Mouse (Mus musculus) spleen, postnatal 10 days (tissue): ENCODE data around the gene Rbms1.

ENCODE experiments used
- DNase-seq, 2 experiments: peaks; one replicate each; pipeline ENCODE4 v3.0.0; 2021 to 2022; ENCODE audit warnings: low spot score in 2 of 2

The Rbms1 gene

GRCm38 (mm10) chr2:60766420-60766819 lies 196.6 kb downstream of the Rbms1 start:
- DNase-seq, result no peak

- DNase-seq, result no peak
These were observed 206.8 kb downstream of the Rbms1 start for GRCm38 (mm10) chr2:60756218-60756617.

- no peak for DNase-seq
These were observed 207.9 kb downstream of the Rbms1 start for GRCm38 (mm10) chr2:60755101-60755500.

GRCm38 (mm10) chr2:60751274-60751673 lies 211.7 kb downstream of the Rbms1 start:
- DNase-seq, result no peak

GRCm38 (mm10) chr2:60750591-60750990 lies 212.4 kb downstream of the Rbms1 start:
- no peak for DNase-seq

- no peak for DNase-seq
These were observed 214.4 kb downstream of the Rbms1 start for GRCm38 (mm10) chr2:60748585-60748984.

- DNase-seq, result no peak
These were observed 215.4 kb downstream of the Rbms1 start for GRCm38 (mm10) chr2:60747590-60747989.

GRCm38 (mm10) chr2:60744674-60745073 lies 218.3 kb downstream of the Rbms1 start:
- DNase-seq, result no peak

- DNase-seq, result no peak
These were observed 223.4 kb downstream of the Rbms1 start for GRCm38 (mm10) chr2:60739389-60740137.

GRCm38 (mm10) chr2:60730929-60731328 lies 232.1 kb downstream of the Rbms1 start:
- DNase-seq, result no peak

GRCm38 (mm10) chr2:60730024-60730423 lies 233.0 kb downstream of the Rbms1 start:
- no peak for DNase-seq

GRCm38 (mm10) chr2:60728902-60729585 lies 233.9 kb downstream of the Rbms1 start:
- DNase-seq, result no peak

GRCm38 (mm10) chr2:60724660-60725059 lies 238.3 kb downstream of the Rbms1 start:
- DNase-seq, result no peak

GRCm38 (mm10) chr2:60722967-60723366 lies 240.0 kb downstream of the Rbms1 start:
- DNase-seq, result no peak

- DNase-seq, result no peak
These were observed 240.5 kb downstream of the Rbms1 start, which contains the start of gene Itgb6 for GRCm38 (mm10) chr2:60722514-60722913. Itgb6 (minus strand) TSS chr2:60722643.

GRCm38 (mm10) chr2:60720906-60721305 lies 242.1 kb downstream of the Rbms1 start:
- DNase-seq, result peak in 1 of 2 experiments; percentile 19

GRCm38 (mm10) chr2:60720205-60720604 lies 242.8 kb downstream of the Rbms1 start:
- no peak for DNase-seq

GRCm38 (mm10) chr2:60717348-60717747 lies 245.6 kb downstream of the Rbms1 start:
- peak in 1 of 2 experiments; percentile 34 for DNase-seq

- DNase-seq, result no peak
These were observed 246.4 kb downstream of the Rbms1 start for GRCm38 (mm10) chr2:60716549-60716948.

GRCm38 (mm10) chr2:60715771-60716170 lies 247.2 kb downstream of the Rbms1 start:
- DNase-seq, result no peak

GRCm38 (mm10) chr2:60714971-60715502 lies 248.0 kb downstream of the Rbms1 start:
- no peak for DNase-seq

- no peak for DNase-seq
These were observed 248.5 kb downstream of the Rbms1 start for GRCm38 (mm10) chr2:60714475-60714874.

GRCm38 (mm10) chr2:60713857-60714256 lies 249.1 kb downstream of the Rbms1 start:
- DNase-seq, result no peak
